Mouse (Mus musculus): ENCODE data around the gene Cnn2. TPM values are rescaled to one million over a fixed set of nuclear protein-coding genes. Genes with fewer than 3 reads are reported as not detected.
A peak's percentile ranks its signal among the peaks of the same experiment; 100 is the strongest.
"Not testable (repeated sequence)": the region's sequence is repeated elsewhere in the genome, so short reads cannot be mapped to it uniquely, and the experiment has no call there.

The Cnn2 gene
- polyA plus RNA-seq, 1 experiment from 2014 or later, result 9.8 TPM

DNA sequence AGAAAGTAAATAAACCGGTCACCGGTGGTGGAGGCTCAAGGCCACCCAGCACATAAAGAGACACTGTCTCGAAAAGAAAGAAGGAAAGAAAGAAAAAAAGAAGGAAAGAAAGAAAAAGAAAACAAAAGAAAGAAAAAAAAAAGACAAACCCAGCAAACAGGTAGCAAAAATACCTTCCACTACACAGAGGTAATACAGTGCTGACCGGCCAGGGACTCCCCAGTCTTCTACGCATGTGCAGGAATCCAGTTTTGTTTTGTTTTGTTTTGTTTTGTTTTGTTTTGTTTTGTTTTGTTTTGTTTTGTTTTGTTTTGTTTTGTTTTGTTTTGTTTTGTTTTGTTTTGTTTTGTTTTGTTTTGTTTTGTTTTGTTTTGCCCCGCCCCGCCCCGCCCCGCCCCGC is 29.0 kb upstream of the Cnn2 start:
- Histone ChIP-seq H3K36me3 (ENCODE audit: inconsistent target) (peaks cover 14% of the 10 kb centered on the region; the same call in 1 of the 2 replicates), H3K79me2 (ENCODE audit: inconsistent target) (peaks cover 17% of the 10 kb centered on the region)
- H3K4me3 ChIP-seq (ENCODE audit: inconsistent target); H3K27ac ChIP-seq: not testable (repeated sequence)
- 53% methylated on average over 5 of the region's 10 CpGs for WGBS (ENCODE audit: missing documents)

GRCm38 (mm10) chr10:79959847-79960601 is 28.4 kb upstream of the Cnn2 start, which contains the start of gene Wdr18:
Gene Wdr18, plus strand, starts transcription at chr10:79960152.
- peaks cover 17% of the 10 kb centered on the region for H3K79me2 ChIP-seq (ENCODE audit: inconsistent target)
- H3K36me3 ChIP-seq (ENCODE audit: inconsistent target), result peaks cover 20% of the 10 kb centered on the region; the same call in 1 of the 2 replicates
- H3K4me3 ChIP-seq (ENCODE audit: inconsistent target), result peak within 1 kb of the TSS; percentile 67
- H3K27ac ChIP-seq, result peak within 1 kb of the TSS; percentile 87
- WGBS (ENCODE audit: missing documents), result under 1% methylated on average over 61 of the region's 61 CpGs

DNA sequence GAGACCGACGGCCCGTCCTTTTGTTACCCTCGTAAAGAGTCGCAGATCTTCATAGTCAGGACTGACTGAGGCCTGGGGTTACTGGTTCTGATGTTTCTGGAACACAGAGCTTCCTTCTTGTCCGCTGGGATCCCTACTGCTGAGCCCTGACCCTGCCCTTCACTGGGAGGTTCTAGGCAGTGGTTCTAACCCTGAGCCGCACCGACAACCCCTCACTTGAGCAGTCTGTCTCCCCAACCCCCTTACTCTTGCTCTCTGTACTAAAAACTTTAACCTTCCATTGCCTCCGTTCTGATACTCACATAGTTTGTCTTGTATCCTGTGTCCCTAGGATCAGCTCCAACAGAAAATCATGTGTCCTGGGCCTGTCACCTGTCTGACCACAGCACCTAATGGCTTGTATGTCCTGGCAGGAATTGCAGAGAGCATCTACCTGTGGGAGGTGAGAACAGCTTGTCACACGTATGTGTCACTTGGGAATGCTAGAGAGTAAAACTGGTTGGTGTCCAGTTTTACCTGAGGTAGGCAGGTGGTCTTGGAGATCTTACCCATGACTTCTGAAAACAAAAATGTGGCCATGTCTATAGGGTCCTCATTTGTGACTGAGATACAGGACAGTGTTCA is 27.6 kb upstream of the Cnn2 start:
- Histone ChIP-seq H3K79me2 (ENCODE audit: inconsistent target) (peaks cover 17% of the 10 kb centered on the region), H3K36me3 (ENCODE audit: inconsistent target) (peaks cover 28% of the 10 kb centered on the region; the same call in 1 of the 2 replicates), H3K27ac (peak overlapping the region; percentile 87), H3K4me3 (ENCODE audit: inconsistent target) (peak overlapping the region; percentile 67)
- 22% methylated on average over 10 of the region's 10 CpGs for WGBS (ENCODE audit: missing documents)

DNA sequence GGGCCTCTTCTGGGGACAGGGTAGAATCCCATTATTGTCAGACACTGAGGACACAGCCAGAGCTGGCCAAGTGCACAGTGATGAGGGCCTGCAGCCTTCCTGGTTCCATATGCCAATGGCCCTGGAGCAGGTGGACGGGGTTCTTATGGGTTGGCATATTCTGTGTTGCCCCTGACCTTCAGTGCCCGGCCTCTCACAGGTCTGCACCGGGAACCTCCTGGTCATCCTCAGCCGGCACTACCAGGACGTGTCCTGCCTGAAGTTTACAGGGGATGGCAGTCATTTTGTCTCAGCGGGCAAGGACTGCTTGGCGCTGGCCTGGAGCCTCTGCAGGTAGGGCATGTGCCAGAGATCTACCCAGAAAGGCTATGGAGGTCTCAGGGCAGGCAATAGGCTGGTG is 23.7 kb upstream of the Cnn2 start:
- Histone ChIP-seq H3K27ac (no peak overlapping the region), H3K4me3 (ENCODE audit: inconsistent target) (no peak overlapping the region), H3K79me2 (ENCODE audit: inconsistent target) (peaks cover 17% of the 10 kb centered on the region), H3K36me3 (ENCODE audit: inconsistent target) (peaks cover 55% of the 10 kb centered on the region)
- 100% methylated on average over 4 of the region's 7 CpGs for WGBS (ENCODE audit: missing documents)

- peaks cover 17% of the 10 kb centered on the region for H3K79me2 ChIP-seq (ENCODE audit: inconsistent target)
- H3K4me3 ChIP-seq (ENCODE audit: inconsistent target), result no peak overlapping the region
- WGBS (ENCODE audit: missing documents), result 95% methylated on average over 5 of the region's 5 CpGs
- H3K27ac ChIP-seq, result no peak overlapping the region
- H3K36me3 ChIP-seq (ENCODE audit: inconsistent target), result peaks cover 55% of the 10 kb centered on the region
These were observed 23.1 kb upstream of the Cnn2 start for GRCm38 (mm10) chr10:79965325-79965724.

DNA sequence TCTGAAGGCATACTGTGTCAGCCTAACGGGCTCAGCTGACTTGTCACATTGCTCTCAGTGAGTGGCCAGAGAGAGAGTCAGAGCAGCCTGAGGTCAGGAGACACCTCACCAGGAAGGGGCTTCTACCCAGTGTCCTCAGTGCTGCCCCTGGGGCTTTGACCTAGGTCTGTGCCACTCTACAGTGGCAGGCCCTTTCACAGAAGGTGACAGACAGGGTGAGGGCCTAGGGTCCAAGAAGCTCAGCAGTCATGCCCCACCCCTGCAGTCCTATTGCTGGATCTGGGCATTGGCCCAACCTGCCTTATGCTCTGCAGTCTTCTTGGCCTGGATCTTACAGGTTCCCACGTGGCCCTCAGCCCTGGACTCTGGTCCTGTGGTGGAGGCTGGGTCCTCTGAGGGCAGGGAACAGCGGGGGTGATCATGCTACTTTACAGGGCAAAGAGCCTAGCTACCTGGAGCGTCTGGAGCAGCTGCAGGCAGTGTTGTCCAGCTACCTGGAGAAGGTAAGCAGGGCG is 21.4 kb upstream of the Cnn2 start:
- Histone ChIP-seq H3K79me2 (ENCODE audit: inconsistent target) (peaks cover 14% of the 10 kb centered on the region), H3K27ac (no peak overlapping the region), H3K36me3 (ENCODE audit: inconsistent target) (peaks cover 55% of the 10 kb centered on the region), H3K4me3 (ENCODE audit: inconsistent target) (no peak overlapping the region)
- 97% methylated on average over 5 of the region's 5 CpGs for WGBS (ENCODE audit: missing documents)

DNA sequence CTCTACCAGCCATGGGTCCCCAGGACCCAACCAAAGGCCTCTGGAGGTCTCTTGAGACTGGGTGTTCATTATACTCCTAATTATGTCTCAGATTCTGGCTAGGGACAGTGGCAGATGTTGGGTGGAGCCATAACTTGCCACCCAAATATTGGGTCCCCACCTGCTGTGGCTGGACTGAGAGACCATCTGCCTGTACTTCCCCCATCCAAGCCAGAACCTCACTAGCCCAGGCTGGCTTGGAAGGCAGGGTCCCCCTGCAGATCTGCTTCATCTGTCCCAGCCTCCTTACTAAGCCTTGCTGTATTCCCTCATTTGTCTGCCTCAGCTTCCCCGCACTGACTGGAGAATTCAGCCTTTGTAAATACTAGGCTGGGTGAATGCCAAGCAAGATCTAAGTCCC is 20.2 kb upstream of the Cnn2 start:
- Histone ChIP-seq H3K27ac (no peak overlapping the region), H3K79me2 (ENCODE audit: inconsistent target) (peaks cover 1% of the 10 kb centered on the region; the same call in 1 of the 2 replicates), H3K4me3 (ENCODE audit: inconsistent target) (no peak overlapping the region), H3K36me3 (ENCODE audit: inconsistent target) (peaks cover 48% of the 10 kb centered on the region)
- WGBS (ENCODE audit: missing documents), result 92% methylated on average over 1 of the region's 1 CpGs

GRCm38 (mm10) chr10:79969124-79969568 is 19.2 kb upstream of the Cnn2 start:
- no peak overlapping the region for H3K27ac ChIP-seq
- no peaks in the 10 kb centered on the region for H3K79me2 ChIP-seq (ENCODE audit: inconsistent target)
- H3K4me3 ChIP-seq (ENCODE audit: inconsistent target), result no peak overlapping the region
- 76% methylated on average over 3 of the region's 3 CpGs for WGBS (ENCODE audit: missing documents)
- peaks cover 43% of the 10 kb centered on the region for H3K36me3 ChIP-seq (ENCODE audit: inconsistent target)

- peaks cover 29% of the 10 kb centered on the region for H3K36me3 ChIP-seq (ENCODE audit: inconsistent target)
- no peaks in the 10 kb centered on the region for H3K79me2 ChIP-seq (ENCODE audit: inconsistent target)
- WGBS (ENCODE audit: missing documents), result 12% methylated on average over 45 of the region's 47 CpGs
- no peak within 1 kb of the TSS for H3K4me3 ChIP-seq (ENCODE audit: inconsistent target)
- H3K27ac ChIP-seq, result no peak within 1 kb of the TSS
These were observed 17.8 kb upstream of the Cnn2 start, which contains the start of gene Grin3b for GRCm38 (mm10) chr10:79970415-79971182. Gene Grin3b, plus strand, starts transcription at chr10:79970715.

DNA sequence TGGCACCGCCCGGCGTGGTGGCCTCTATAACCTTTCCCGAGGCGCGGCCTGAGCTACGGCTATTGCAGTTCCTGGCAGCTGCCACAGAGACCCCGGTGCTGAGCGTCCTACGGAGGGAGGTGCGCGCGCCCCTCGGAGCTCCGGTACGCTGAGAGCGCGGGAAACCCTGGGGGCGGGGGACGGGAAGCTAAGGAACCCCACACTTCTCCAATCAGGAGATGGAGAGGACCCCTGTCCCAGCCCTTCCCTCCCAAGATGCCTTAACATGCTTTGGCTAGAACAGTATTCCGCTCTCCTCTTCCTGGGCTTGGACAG is 17.2 kb upstream of the Cnn2 start:
- Histone ChIP-seq H3K36me3 (ENCODE audit: inconsistent target) (peaks cover 29% of the 10 kb centered on the region), H3K79me2 (ENCODE audit: inconsistent target) (no peaks in the 10 kb centered on the region), H3K4me3 (ENCODE audit: inconsistent target) (no peak overlapping the region), H3K27ac (no peak overlapping the region)
- WGBS (ENCODE audit: missing documents), result 18% methylated on average over 18 of the region's 21 CpGs

DNA sequence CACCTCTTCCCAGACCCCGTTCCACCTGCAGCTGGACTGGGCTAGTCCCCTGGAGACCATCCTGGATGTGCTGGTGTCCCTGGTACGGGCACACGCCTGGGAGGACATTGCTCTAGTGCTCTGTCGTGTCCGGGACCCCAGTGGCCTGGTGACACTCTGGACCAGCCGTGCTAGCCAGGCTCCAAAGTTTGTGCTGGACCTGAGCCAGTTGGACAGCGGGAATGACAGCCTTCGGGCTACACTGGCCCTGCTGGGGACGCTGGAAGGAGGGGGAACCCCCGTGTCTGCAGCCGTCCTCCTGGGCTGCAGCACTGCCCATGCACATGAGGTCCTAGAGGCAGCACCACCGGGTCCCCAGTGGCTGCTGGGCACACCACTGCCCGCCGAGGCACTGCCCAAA is 15.6 kb upstream of the Cnn2 start:
- Histone ChIP-seq H3K27ac (no peak overlapping the region), H3K4me3 (ENCODE audit: inconsistent target) (no peak overlapping the region), H3K79me2 (ENCODE audit: inconsistent target) (no peaks in the 10 kb centered on the region), H3K36me3 (ENCODE audit: inconsistent target) (peaks cover 18% of the 10 kb centered on the region; the same call in 1 of the 2 replicates)
- WGBS (ENCODE audit: missing documents), result 81% methylated on average over 14 of the region's 14 CpGs

GRCm38 (mm10) chr10:79974087-79974486 is 14.3 kb upstream of the Cnn2 start:
- Histone ChIP-seq H3K4me3 (ENCODE audit: inconsistent target) (no peak overlapping the region), H3K36me3 (ENCODE audit: inconsistent target) (peaks cover 21% of the 10 kb centered on the region; the same call in 1 of the 2 replicates), H3K27ac (no peak overlapping the region), H3K79me2 (ENCODE audit: inconsistent target) (peaks cover 4% of the 10 kb centered on the region; the same call in 1 of the 2 replicates)
- WGBS (ENCODE audit: missing documents), result 94% methylated on average over 20 of the region's 21 CpGs

GRCm38 (mm10) chr10:79974668-79975067 is 13.7 kb upstream of the Cnn2 start:
- Histone ChIP-seq H3K36me3 (ENCODE audit: inconsistent target) (peaks cover 24% of the 10 kb centered on the region; the same call in 1 of the 2 replicates), H3K4me3 (ENCODE audit: inconsistent target) (no peak overlapping the region), H3K79me2 (ENCODE audit: inconsistent target) (peaks cover 10% of the 10 kb centered on the region), H3K27ac (peak overlapping the region; percentile 14)
- 84% methylated on average over 6 of the region's 8 CpGs for WGBS (ENCODE audit: missing documents)

DNA sequence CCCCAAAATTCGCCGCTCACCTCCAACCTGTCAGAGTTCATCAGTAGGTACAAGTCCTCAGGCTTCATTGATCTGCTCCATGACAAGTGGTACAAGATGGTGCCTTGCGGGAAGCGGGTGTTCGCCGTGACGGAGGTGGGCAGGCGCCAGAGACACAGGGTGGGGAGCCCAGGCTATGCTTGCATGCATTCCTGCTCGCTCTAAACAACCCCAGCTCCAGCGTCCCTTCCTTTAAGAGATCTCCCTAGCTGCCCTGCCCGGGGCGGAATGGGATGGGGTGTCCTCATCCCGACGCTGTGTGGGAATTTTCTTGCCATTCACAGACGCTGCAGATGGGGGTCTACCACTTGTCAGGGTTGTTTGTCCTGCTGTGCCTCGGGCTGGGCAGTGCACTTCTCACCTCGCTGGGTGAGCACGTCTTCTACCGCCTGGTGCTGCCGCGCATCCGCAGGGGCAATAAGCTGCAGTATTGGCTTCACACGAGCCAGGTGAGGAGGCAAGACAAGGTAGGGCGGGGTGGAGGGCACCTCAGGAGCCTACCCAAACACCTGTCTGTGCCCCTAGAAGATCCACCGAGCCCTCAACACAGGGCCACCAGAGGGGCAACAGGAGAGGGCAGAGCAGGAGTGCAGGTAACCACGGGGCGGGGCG is 12.2 kb upstream of the Cnn2 start:
- WGBS (ENCODE audit: missing documents), result 97% methylated on average over 27 of the region's 28 CpGs
- H3K27ac ChIP-seq, result no peak overlapping the region
- H3K36me3 ChIP-seq (ENCODE audit: inconsistent target), result peaks cover 27% of the 10 kb centered on the region; the same call in 1 of the 2 replicates
- peaks cover 25% of the 10 kb centered on the region for H3K79me2 ChIP-seq (ENCODE audit: inconsistent target)
- no peak overlapping the region for H3K4me3 ChIP-seq (ENCODE audit: inconsistent target)

Data from macrophage (primary cell).